Mouse (Mus musculus): ENCODE measurements at regions not wholly inside any gene's neighbourhood (a gene's known extent, or its start where the extent isn't known, plus 50 kb on each side); places are given as distances from the start of the nearest gene placed in this dataset.

DNA sequence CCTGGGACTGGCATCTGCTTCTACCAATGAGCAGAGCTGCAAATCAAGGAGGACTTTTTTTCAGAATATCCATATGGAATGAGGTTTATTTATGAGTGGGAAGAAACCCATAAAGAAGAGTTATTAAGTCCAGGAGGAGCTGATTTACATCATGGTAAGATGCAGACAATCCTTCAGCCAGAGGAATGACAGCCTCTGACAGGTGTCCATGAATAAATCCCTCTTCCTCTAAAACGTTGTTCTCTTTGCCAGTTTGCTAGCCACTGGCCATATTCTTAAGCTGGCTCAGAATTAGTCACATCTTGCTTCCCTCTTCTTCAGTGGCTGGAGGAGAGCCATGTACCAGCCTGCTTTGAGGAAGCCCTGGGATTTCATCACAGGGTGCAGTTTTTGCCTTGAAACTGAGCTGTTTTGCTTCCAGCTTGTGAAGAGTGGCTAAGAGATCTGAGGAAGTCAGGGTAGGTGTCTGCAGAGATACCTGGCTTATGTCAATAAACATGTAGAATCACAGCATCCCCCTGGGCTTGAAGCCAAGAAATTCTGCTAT lies 902.9 kb downstream of the Gm9195 start:
- TF ChIP-seq CTCF (IDR thresholded peaks at IDR 0.05; ENCODE audit: insufficient read depth, low read length) (no peak), POLR2A (IDR thresholded peaks at IDR 0.05; ENCODE audit: borderline replicate concordance, extremely low read depth, low read depth, low read length) (no peak)
